Mouse (Mus musculus) CH12.LX (cell line): ENCODE measurements at regions not wholly inside any gene's neighbourhood (a gene's known extent, or its start where the extent isn't known, plus 50 kb on each side); places are given as distances from the start of the nearest gene placed in this dataset.
"Not testable (repeated sequence)": the region's sequence is repeated elsewhere in the genome, so short reads cannot be mapped to it uniquely, and the experiment has no call there.

Experiments
- BHLHE40 ChIP-seq: IDR thresholded peaks from 2 replicates; pipeline ENCODE4 v1.6.1; 2011; ENCODE audit warnings: mild to moderate bottlenecking, low read depth, low read length, improper control_type of control experiment
- CTCF ChIP-seq, 2 experiments: IDR thresholded peaks in 1 of 2; conservative IDR thresholded peaks in 1 of 2; 2 replicates each; pipeline ENCODE4 v1.5.1; 2011 to 2012; ENCODE audit warnings: low read depth in 2 of 2, low read length in 2 of 2, improper control_type of control experiment in 1 of 2, inconsistent platforms in 1 of 2, mild to moderate bottlenecking in 1 of 2, moderate library complexity in 1 of 2
- MAFK ChIP-seq: IDR thresholded peaks from 2 replicates; pipeline ENCODE4 v1.6.1; 2011; ENCODE audit warnings: low read length, improper control_type of control experiment; ENCODE audit not compliant: insufficient replicate concordance
- NRF1 ChIP-seq: IDR thresholded peaks from 2 replicates; pipeline ENCODE4 v1.6.1; 2014; ENCODE audit warnings: low read depth, mild to moderate bottlenecking, inconsistent platforms, low read length, improper control_type of control experiment, moderate library complexity
- RCOR1 ChIP-seq: conservative IDR thresholded peaks from 2 replicates; pipeline ENCODE4 v1.6.1; 2012; ENCODE audit warnings: low read depth, mild to moderate bottlenecking, inconsistent platforms, low read length, improper control_type of control experiment
- SIN3A ChIP-seq: IDR thresholded peaks from 2 replicates; pipeline ENCODE4 v1.6.1; 2012; ENCODE audit warnings: low read length, improper control_type of control experiment, inconsistent platforms
- USF1 ChIP-seq: IDR thresholded peaks from 2 replicates; pipeline ENCODE4 v1.6.1; 2014; ENCODE audit warnings: low read depth, mild to moderate bottlenecking, inconsistent platforms, low read length, improper control_type of control experiment

- TF ChIP-seq SIN3A; USF1; BHLHE40; NRF1; MAFK; CTCF (conservative IDR thresholded peaks at IDR 0.05 in 1 of 2, IDR thresholded peaks at IDR 0.05 in 1 of 2; ENCODE audit: low read depth in 2 of 2, low read length in 2 of 2); RCOR1: not testable (repeated sequence)
Measured at GRCm38 (mm10) chrX:77425728-77426102, 85.1 kb upstream of the Tbl1x start.
